Mouse (Mus musculus) megakaryocyte progenitor cell, adult 5-6 weeks (primary cell): ENCODE results near the gene 0610009B22Rik. TPM values are rescaled to one million over a fixed set of nuclear protein-coding genes. Genes with fewer than 3 reads are reported as not detected.
"Not testable (repeated sequence)": the region's sequence is repeated elsewhere in the genome, so short reads cannot be mapped to it uniquely, and the experiment has no call there.

Experiments
- ATAC-seq: replicated peaks from 2 replicates; pipeline ENCODE4 v1.8.0; 2016; ENCODE audit warnings: mild to moderate bottlenecking, moderate TSS enrichment, inconsistent platforms; ENCODE audit not compliant: poor library complexity
- total RNA-seq, 2 experiments: library from RNA; stranded (forward) in 1 of 2; stranded (reverse) in 1 of 2; fragments of 157-497, 149-512 nt in 1 of 2; fragments of 200-1000 nt in 1 of 2; gene quantifications; 2 replicates each; pipeline versions ENCODE4 v1.2.3 to v1.2.4; 2015 to 2017

0610009B22Rik gene
- total RNA-seq (2015) (32.9 and 36.5 TPM in 2 replicates), total RNA-seq (2017) (13.5 and 18.5 TPM in 2 replicates)

- peak; percentile 94 for ATAC-seq
Observed at GRCm38 (mm10) chr11:51688330-51689328, at the start of gene 0610009B22Rik. 0610009B22Rik (minus strand) TSS chr11:51688874.

DNA sequence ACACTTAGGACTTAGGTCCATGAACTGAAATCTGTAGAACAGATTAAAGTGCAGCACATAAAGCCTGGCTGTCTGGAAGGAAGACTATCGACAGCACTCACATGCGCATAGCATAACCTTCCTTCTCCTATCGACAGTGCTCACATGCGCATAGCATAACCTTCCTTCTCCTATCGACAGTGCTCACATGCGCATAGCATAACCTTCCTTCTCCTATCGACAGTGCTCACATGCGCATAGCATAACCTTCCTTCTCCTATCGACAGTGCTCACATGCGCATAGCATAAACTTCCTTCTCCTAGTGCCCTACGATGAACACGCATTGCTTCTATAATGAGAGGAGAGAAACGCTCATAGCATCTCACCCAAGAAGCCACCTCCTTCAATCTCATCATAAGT is 45.5 kb upstream of the 0610009B22Rik start:
- ATAC-seq, result not testable (repeated sequence)

- ATAC-seq, result no peak
Observed at GRCm38 (mm10) chr11:51732883-51733282, 44.2 kb upstream of the 0610009B22Rik start.

GRCm38 (mm10) chr11:51721066-51721465 is 32.4 kb upstream of the 0610009B22Rik start:
- no peak for ATAC-seq

DNA sequence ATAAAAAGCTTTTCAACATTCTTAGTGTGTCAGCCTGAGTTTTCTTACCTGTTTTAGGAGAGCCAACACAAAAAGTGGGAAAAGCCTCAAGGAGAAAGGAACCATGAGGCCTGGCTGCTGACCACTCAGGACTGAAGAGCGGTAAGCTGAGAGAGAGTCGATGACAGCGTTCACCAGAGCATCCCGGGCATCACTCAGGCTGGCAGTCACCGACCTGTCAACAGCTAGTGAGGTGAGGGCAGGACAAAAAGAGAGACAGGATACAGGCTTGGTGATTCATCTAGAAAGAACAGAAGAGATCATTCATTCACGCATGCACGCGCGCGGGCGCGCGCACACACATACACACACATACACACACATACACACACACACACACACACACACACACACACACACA is 18.4 kb upstream of the 0610009B22Rik start:
- ATAC-seq, result no peak

GRCm38 (mm10) chr11:51706451-51706850 is 17.8 kb upstream of the 0610009B22Rik start:
- no peak for ATAC-seq

- peak; percentile 52; the same call in 1 of the 2 replicates for ATAC-seq
Observed at GRCm38 (mm10) chr11:51703379-51703998, 14.8 kb upstream of the 0610009B22Rik start.

GRCm38 (mm10) chr11:51702831-51703230 is 14.2 kb upstream of the 0610009B22Rik start:
- ATAC-seq, result no peak

DNA sequence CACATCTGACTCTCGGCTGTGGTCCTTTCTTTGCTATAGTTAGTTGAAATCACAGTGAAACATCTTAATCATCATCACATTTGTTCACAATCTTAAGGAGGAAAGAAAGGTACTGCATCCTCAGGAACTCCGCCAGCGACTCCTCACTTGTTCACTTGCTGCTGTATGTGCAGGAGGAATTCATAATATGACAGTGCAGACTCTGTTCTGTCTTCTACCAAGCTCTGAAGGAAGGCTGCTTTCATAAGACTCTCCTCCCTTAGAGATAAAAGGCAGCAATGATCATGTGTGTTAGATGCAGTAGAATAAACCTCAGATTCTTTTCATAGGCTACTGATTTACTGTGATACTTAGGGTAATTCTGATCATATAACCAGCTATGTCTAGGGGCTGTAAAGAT is 6.3 kb upstream of the 0610009B22Rik start:
- ATAC-seq, result no peak

DNA sequence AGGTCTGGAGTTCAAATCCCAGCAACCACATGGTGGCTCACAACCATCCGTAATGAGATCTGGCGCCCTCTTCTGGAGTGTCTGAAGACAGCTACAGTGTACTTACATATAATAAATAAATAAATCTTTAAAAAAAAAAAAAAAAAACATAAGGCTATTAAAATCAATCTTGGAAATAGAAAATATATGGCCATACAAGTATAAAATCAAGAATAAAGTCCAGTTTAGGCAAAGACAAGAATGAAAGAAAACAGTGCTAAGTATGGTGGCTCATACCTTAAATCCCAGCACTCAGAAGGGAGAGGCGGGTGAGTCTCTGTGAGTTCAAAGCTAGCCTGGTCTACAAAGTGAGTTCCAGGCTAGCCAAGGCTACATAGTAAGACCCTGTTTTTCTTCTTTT is 1.9 kb upstream of the 0610009B22Rik start:
- not testable (repeated sequence) for ATAC-seq

DNA sequence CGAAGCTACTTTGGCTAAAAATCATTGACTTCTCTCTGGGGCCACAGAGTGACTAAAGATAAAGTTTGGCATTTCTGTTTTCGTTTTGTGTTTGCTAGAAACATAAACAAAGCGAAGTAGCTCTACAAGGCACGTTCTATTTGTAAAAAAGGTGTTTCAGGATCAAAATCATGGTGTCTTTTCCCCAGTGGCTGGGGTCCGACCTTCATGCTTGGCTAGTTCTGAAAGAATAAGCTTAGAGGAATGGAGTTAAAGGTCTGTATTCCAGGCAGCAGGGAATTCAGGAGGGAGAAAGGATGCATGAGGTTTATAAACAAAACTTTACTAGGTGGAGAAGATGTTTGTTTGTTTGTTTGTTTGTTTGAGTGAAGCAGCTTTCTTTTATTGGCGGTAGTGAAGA is 669 bp upstream of the 0610009B22Rik start:
- ATAC-seq, result no peak

- no peak for ATAC-seq
Observed at GRCm38 (mm10) chr11:51681976-51682374, 6.7 kb downstream of the 0610009B22Rik start.

GRCm38 (mm10) chr11:51681324-51681975 is 7.2 kb downstream of the 0610009B22Rik start:
- ATAC-seq, result peak; percentile 91

DNA sequence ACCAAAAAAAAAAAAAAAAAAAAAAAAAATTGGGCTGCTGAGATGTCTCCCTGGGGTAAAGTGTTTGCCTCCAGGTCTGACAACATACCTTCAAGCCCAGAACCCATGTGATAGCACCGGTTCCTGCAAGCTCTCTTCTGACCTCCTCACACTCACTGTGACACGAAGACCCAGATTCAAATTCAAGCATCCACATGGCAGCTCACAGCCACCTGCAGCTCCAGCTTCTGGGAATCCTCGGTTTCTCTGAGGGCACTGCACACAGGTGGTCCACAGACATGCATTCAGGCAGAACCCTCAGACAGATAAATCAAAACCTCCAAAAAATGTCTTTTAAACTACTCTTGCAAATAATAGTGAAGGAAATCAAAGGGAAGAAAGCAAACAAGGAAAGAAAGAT is 9.2 kb downstream of the 0610009B22Rik start:
- ATAC-seq, result no peak

GRCm38 (mm10) chr11:51677737-51678418 is 10.8 kb downstream of the 0610009B22Rik start:
- peak; percentile 60 for ATAC-seq

DNA sequence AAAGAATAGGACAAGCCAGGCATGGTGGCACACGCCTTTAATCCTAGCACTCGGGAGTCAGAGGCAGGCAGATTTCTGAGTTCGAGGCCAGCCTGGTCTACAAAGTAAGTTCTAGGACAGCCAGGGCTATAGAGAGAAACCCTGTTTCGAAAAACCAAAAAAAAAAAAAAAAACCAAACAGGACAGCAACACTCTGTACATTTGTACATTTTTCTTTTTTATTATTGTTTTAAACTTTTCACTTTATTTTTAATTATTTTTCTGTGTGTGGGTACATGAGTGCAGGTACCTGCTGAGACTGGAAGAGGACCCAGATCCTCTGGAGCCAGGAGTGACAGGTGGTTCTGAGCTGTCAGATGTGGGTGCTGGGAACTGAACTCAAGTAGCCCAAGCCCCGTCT is 13.3 kb downstream of the 0610009B22Rik start:
- no peak for ATAC-seq

DNA sequence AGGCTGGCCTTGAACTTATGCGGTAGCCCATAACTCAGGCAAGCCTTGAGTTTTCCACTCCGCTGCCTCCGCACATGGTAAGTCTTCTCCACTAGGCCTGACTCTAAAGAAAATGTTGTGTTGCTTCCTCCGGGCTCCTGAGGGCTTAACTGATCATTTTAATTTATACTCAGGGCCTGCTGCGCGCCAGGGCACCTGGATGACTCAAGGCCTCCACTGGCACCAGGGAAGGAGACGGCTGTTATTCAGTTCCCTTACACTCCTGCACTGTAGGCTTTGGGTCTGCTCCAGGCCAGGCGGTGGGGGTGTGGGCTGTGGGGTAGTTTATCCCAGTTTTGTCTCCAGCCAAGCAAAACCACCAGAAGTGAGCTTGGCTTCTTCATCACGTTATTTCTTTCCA is 15.4 kb downstream of the 0610009B22Rik start:
- ATAC-seq, result no peak

GRCm38 (mm10) chr11:51671376-51671775 is 17.3 kb downstream of the 0610009B22Rik start:
- peak; percentile 60; the same call in 1 of the 2 replicates for ATAC-seq

GRCm38 (mm10) chr11:51670846-51671245 is 17.8 kb downstream of the 0610009B22Rik start:
- ATAC-seq, result no peak

GRCm38 (mm10) chr11:51664747-51665146 is 23.9 kb downstream of the 0610009B22Rik start:
- ATAC-seq, result not testable (repeated sequence)

GRCm38 (mm10) chr11:51662632-51663031 is 26.0 kb downstream of the 0610009B22Rik start:
- ATAC-seq, result no peak
